Mouse (Mus musculus) mouse trophoblast stem cell (cell line): ENCODE measurements around the gene Map3k6.

Experiments used
- in situ Hi-C, 2 experiments: fragments of 300-500 bp; cut with MseI, MboI; formaldehyde crosslinking; loops; 2 replicates in 1 of 2; 3 replicates in 1 of 2; pipeline ENCODE4 v1.15.1; 2025

The Map3k6 gene

DNA sequence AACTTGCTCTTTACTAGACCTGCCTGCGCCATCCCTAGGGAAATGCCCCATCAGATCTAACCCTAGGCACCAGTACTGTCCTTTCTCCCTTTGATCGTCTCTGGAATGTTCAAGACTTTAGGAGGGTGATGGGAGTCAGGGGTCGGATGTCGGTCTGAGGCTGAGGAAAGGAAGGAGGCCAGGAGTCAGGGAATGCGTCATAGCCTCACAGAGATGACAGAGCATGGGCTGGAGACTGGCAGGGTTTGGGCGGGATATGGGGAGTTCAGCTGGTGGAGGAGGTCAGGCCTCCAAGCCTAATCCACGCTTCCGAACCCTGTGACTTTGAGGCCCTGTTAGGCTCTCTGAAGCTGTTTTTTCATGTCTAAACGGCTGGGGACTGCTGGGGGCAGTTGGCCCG is 27.0 kb upstream of the Map3k6 start:
- in situ Hi-C loops = no loop called here

DNA sequence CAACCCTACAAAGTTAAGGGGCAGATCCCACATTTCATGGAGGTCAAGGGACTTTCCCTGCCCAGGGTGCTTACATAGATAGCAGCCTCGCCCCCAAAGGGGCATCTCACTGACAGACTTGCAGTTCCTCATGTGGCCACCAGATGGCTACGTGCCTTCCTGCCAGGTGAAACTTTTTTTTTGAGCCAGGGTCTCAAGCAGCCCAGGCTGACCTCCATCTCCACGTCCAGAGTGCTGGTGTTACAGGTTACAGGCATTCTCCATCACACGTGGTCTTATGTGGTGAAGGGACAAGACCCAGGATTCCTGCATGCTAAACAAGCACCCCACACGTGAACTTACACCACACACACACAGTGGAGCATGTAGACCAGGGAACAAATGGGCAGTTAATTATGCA is 23.0 kb upstream of the Map3k6 start:
- in situ Hi-C loops = no loop called here

DNA sequence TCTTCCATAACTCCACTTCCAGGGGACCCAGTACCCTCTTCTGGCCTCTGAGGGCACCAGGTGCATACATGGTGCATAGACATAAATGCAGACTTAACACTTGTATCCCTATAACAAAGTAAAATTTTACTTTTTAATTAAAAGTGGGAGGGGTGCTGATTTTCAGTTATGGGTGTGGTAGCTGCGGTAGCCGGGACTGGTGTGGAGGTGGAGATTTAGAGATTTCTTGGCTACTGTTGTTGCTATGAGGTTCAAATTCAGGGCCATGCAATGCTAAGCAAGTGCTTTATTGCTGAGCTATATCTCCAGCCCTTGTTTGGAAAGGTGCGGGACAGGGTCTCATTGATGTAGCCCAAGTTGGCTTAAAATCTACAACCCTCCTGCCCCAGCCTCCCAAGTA is 21.9 kb upstream of the Map3k6 start:
- in situ Hi-C loops = no loop called here

DNA sequence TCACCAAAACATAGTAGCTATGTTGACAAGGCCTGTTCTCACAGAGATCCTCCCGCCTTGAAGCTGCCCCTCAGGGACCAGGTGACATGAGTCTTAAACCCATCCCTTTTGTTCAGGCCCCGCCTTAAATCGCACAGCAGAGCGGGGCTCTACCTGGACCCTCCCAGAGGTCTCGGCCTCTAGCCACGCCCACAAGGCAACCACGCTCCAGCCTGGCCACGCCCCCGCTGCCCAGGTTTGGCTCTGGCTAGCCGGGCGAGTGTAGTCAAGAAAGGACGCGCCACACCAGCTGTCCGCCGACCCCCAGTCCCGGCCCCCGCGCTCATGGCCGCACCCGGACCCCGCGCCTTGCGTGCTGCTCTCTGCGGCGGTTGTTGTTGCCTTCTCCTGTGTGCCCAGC is 20.0 kb upstream of the Map3k6 start:
- in situ Hi-C loops = no loop called here

DNA sequence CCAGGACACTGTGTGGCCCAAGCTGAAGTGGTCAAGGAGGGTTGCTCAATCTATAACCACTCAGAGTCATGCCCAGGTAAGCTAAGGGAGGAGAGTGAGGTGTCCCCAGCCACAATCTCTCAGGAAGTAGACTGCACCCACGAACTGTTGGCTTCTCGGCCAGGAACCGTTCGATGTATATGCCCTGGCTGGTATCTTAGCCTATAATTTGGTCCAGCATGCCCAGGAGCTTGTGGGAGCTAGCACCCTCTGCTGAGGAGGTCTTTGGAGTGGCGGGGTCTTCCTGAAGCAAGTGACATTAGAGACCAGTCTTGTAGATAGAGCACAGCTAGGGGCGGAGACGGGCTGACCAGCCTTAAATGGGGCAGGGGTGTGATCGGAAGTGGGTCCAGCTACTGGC is 18.9 kb upstream of the Map3k6 start:
- in situ Hi-C loops = no loop called here

DNA sequence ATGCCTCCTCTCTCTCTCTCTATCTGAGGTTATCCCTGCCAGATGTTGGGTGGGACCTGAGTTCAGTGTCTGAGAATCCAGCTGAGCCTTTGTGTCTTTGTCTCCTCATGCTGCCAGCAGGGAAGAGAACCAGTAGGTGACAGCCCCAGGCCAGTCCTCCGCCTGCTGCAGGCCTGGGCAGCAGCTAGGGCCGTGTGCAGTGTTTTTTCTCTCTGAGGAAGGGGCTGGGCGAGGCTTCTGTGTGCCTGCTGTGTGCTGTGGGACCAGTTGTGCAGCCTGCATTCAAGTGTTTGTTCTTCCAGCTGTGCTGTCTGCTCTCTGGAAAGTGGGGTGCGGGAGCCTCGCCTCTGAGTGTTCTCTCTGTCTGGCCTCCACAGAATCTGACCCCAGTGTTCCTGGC is 16.7 kb upstream of the Map3k6 start:
- in situ Hi-C loops = no loop called here

DNA sequence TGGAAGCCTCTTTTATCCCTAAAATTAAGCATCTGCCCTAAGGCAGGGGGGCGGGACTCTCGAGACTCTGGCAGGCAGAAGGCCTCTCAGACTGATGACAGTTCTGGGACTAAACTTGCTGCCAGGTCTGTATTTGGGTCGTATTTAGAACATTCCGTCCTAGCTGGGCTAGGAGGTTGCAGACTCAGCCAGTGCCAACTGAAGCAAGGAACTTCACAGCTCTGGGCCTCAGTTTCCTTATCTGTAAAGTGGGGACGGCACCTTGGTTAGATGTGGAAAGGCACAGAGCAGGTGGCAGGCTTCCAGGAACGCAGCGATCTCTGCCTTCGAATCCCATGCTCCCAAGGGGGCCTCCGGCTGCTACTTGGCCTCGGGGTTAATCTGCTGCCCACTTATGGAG is 14.5 kb upstream of the Map3k6 start:
- in situ Hi-C loops = no loop called here

DNA sequence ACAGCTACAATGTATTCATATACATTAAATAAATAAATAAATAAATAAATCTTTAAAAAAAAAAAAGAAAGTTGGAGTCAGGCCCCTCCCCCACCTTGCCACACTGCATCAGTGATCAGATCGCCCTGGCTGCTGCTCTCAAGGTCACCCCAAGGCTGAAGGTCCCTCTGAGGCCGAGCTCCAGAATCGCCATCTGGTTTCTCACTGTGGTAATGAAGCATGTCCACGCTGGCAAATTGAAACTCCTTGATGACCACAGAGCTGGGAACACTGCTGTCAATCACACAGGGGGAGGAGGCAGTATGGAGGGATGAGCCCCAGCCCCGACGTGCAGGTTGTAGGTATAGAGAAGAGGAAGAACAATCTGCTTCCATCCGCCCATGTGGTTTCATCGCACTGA is 13.0 kb upstream of the Map3k6 start:
- in situ Hi-C loops = no loop called here

DNA sequence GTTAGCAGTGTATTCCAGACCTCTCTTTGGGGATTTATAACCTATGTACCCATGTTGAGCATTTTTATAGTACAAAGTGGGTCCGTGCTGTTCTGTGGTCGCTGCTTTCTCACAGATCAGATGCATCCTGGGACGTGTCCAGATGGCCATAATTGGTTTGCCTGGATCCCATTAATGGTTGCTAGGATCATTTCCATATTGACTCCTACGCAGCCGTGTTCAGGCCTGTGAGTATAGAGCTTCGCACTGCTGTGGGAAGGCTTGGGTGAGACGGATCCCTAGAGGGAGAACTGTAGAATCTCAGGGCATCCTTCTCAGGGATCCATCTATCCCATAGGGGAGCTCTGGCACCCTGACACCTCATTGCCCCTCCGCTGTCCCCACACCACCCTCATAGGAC is 11.0 kb upstream of the Map3k6 start:
- in situ Hi-C loops = no loop called here

DNA sequence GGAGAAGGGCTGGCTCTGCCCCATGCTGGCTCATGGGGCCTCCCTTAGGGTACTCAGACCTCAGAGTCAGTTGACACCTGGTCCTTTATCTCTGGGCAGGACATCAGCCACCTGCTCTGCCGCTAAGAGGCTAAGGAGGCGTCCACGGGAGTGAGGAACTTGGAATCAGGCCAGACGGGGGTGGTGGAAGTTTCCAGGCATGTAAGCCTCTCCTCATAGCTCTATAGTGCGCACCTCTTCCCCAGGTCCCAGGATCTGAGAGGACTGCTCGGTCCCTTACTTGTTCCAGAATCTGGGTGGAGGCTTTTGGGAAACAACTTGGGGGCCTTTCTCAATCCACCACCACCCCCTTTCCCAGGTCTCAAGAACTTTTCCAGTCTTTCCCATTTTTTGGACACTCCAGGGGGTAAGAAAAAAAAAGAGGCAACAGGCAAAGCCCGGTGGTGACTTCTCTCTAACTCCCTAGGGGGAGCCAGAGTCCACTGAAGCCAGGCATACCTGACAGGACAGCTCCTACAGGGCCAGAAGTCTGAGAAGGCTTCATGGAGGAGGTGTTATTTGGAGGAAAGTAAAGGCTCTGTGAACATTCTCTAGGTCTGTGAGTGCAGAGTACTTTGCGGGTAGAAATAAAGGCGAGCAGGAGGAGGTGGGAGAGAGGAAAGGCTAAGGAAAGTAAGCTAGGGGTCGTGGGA is 7.2 kb upstream of the Map3k6 start:
- in situ Hi-C loops = no loop called here

DNA sequence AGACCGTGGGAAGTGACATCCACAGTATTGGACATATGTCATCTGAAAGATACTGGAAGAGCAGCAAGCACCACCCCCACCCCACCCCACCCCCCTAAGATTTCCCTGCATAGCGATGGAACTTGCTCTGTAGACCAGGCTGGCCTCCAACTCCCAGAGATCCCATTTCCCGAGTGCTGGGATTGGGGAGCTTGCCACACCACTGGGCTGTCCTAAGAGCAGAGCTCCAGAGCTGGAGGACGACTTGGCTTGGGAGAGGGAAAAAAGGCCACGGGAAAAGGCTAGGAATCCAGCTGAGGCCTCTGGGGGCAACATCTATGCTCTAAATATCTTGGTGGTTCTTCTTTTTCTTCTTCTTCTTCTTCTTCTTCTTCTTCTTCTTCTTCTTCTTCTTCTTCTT is 5.8 kb upstream of the Map3k6 start:
- in situ Hi-C loops = no loop called here

DNA sequence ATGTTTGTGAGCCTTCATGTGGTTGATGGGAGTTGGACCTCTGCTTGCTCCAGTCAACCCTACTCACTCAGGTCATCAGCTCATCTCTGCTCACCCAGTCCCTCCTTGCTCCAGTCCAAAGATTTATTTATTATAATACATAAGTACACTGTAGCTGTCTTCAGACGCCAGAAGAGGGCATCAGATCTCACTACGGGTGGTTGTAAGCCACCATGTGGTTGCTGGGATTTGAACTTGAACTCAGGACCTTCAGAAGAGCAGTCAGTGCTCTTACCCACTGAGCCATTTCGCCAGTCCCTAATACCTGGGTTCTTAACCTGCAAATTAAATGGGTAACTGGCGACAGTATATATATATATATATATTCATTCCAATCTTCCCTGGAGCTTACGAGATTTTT is 5.2 kb upstream of the Map3k6 start:
- in situ Hi-C loops = no loop called here

DNA sequence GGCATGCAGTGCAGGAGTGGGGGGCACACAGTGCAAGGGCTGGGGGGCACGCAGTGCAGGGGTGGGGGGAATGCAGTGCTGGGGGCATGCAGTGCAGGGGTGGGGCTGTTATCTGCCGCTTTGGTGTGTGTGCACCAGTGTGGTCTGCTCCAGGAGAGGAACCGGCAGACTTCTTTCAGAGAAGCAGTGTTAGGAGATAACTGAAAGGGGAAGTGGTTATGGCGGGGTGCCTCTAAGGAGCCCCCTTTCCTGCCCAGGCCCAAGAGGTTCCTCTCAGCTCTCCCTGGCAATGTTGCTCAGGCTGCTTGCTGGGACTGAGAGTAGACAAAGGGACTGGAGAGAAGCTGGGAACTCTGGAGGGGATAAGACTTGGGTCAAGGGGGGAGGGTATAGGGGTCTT is 2.7 kb upstream of the Map3k6 start:
- in situ Hi-C loops = no loop called here

DNA sequence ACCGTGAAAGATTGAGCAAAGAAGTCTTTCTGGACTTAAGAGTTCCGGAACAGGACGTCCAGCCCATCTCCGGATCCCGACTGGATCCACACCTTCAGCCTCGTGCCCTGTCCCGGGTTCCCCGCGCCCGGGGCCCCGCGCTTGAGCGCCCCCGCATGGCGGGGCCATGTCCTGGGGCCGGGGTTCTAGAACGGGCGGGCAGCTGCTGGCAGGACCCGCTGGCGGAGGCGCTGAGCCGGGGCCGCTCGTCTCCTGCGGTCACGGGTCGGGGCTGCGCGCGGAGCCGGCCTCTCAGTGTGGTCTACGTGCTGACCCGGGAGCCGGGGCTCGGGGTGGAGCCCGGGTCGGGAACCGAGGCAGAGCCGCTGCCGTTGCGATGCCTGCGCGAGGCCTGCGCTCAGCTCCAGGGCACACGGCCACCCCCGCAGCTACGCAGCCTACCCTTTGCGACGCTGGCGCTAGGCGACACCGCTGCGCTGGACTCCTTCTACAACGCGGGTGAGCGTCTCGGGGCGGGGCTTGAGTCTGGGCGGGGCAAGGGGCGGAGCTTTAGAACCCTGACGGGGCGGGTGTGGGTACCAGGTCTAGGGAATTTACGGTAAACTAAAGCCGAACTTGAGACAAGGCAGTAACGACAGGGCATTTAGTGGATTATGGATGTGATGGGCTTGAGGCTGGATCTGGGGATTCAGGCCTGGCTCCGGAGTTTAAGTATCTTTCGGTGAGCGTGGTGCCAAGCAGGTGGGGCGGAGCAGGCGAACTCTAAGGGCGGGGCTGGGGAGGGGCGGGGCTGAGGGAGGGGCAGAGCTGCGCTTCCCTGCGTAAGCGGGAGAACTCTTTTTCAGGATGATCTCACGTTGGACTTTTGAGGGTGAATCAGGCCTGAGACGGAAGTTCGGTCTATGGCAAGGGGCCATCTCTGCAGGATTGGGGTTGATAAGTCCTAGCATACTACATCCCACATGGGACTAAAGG is 603 bp downstream of the Map3k6 start:
- in situ Hi-C loops = no loop called here

DNA sequence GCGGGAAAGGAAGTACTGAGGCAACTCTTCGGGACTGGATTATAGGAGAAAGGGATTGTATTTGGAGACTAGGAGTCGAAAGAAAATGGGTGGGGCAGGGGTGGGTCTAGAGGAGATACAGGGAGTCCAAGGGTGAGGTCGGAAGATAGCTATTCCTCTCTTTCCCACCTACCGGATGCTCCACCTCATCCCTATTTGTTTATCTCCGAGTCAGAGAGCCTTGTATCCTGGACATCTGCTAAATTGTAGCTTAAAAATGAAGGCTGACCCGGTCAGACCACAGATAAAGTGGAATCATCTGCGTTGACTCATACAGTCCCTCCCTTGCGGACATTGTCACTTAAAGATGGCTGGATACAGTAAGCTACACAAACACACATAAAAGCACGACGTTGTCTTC is 1.3 kb downstream of the Map3k6 start:
- in situ Hi-C loops = no loop called here

DNA sequence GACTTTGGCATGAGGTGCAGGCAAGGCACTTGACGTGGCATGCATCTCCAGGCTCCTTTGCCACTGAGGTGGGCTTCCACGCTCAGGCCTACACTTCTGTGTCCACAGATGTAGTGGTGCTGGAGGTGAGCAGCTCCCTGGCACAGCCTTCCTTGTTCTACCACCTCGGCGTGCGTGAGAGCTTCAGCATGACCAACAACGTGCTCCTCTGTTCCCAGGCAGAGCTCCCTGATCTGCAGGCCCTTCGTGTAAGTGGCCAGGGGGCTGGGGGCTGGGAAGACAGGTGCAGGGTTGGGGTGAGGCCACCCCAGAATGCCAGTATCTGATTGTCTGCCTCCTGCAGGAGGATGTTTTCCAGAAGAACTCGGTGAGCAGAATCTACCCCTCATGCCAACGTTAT is 2.1 kb downstream of the Map3k6 start:
- in situ Hi-C loops = no loop called here

DNA sequence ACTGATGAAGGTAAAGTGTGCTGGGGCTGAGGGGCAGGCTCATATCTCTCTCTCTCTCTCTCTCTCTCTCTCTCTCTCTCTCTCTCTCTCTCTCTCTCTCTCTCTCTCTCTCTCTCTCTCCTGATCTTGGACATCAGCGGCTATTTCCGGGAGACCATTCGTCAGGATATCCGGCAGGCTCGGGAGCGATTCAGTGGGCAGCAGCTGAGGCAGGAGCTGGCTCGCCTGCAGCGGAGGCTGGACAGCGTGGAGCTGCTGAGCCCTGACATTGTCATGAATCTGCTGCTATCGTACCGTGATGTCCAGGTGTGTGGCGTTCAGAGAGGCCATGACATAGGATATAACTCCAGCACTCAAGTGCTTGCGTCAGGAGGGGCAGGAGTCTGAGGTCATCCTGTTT is 2.9 kb downstream of the Map3k6 start:
- in situ Hi-C loops = no loop called here

DNA sequence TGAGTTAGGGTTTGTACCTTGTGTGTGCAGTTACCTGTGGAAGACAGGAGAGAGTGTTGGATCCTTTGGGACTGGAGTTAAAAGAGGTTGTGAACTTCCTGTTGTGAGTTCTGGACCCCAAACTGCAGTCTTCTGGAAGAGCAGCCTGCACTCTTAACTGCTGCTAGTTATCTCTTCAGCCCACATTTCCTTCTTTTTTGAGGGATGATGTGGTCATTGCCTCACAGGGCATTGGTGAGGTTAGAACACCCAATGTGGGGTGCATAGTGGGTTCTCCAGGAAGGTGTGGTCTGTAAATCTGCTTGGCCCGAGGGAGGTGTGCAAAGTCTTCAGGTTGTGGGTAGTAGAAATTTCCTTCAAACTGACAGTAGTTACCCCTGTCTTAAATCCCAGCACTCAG is 3.7 kb downstream of the Map3k6 start:
- in situ Hi-C loops = no loop called here

DNA sequence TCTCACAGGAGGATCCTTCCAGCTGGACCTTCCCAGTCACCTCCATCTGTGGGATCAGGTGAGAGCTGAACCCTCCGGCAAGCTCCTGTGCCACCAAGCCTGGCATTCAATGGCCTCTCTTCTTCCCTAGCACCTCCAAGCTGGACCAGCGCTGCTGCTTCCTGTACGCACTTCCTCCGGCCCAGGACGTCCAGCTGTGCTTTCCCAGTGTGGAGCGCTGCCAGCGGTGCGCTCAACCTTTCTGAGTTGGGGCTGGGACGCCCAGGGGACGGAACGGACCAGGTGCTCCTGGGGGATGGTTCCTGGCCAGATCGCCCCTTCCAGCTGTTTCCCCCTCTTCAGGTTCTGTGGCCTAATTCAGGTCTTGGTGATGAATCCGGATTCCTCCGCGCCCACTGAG is 6.5 kb downstream of the Map3k6 start:
- in situ Hi-C loops = no loop called here

DNA sequence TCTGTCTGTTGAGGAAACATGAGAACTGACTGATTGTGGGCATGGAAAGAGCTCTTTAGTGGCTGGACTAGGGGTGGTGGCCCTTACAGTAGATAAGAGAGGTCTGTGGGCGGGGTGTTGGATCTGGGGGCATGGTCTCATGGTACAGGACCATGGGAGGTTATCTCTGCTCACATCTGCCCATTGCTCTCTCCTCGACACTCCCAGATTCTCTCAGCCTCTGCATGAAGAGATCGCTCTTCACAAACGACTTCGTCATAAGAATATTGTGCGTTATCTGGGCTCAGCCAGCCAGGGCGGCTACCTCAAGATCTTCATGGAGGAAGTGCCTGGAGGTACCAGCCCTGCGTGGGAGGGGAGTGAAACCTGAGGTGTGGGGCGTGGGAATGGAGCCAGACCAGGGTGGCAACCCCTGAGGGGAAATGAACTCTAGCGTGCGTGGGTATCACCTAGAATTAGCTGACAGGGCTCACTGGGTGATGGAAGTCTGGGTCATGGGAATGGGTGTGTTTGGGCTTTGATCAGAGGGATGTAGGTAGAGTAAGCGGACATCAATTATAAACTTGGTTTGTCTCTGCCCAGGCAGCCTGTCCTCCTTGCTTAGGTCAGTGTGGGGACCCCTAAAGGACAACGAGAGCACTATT is 7.3 kb downstream of the Map3k6 start:
- in situ Hi-C loops = no loop called here

DNA sequence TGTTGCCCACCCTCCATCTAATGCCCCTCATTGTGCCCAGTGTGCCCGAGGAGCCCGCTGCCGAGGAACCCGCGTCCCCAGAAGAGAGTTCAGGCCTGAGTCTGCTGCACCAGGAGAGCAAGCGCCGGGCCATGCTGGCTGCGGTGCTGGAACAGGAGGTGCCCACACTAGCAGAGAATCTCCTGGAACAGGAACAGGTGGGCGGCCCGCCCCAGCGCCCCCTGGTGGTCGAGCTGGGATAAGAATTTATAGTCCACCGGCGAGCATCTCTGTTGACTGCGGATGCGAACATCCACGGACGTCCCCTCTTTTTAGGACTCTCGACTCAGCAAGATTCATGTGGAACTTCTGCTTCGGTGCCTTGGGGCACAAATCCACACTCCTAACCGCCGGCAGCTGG is 10.0 kb downstream of the Map3k6 start:
- in situ Hi-C loops = no loop called here

DNA sequence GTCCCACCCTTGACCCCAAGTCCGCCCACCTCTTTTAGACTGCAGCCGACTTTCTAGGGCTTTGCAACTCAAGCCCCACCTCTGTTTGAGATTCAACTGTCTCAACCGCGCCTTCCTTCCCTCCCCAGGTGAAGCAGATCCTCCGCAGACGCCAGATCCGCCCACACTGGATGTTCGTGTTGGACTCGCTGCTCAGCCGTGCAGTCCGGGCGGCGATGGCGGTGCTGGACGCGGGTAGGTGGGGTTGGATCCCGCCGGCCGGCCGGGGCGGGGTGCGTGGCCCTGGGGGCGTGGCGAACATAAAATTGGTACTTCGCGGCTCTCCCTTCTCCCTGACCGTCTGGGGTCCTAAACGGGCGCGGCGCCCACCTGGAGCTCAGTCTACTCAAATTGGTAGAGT is 10.6 kb downstream of the Map3k6 start:
- in situ Hi-C loops = no loop called here

DNA sequence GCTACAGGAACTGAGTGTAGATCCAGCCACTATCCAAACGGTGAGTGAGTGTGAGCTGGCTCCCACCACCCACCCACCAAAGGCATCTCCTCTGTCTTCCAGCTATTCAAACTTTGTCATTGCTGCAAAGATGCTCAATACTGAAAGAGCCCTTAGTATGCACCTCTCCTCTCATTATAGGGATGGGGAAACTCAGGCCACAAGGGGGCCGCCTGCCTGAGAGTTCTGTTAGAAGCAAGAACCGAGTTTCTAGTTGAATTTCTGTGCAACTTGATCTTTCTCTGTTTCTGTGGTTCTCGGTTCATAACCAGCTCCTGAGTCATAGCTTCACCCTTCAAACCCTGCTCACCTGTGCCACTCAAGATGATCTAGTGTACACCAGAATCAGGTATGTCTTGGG is 11.5 kb downstream of the Map3k6 start:
- in situ Hi-C loops = no loop called here
